Mouse (Mus musculus): ENCODE measurements at regions not wholly inside any gene's neighbourhood (a gene's known extent, or its start where the extent isn't known, plus 50 kb on each side); places are given as distances from the start of the nearest gene placed in this dataset.

DNA sequence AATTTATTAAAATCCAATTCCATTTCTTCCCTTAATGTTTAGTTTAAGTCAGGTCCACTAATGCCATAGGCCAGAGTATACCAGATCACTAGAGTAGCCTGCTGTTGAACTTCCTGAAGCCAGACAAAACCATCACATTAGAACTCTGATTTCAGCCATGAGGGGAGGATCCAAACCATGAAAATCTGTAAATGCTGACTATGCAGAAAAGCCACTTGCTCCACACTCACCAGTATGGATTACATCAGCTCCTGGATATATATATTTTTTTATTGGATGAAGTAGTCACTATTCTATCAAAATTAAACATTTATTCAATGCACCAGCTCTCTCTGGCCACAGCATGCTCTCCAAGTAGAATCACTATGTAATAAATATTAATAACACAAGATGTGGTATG is 202.8 kb upstream of the Nrp1 start:
- Histone ChIP-seq H3K4me3 (ENCODE audit: insufficient read depth in 1 of 2, low read depth in 1 of 2, low read length in 2 of 2, poor library complexity in 1 of 2, severe bottlenecking in 1 of 2) (no peak overlapping the region), H3K4me1 (ENCODE audit: control insufficient read depth in 2 of 2, insufficient read depth in 2 of 2, low read length in 2 of 2, poor library complexity in 1 of 2) (no peaks in the 10 kb centered on the region), H3K9me3 (ENCODE audit: control insufficient read depth, insufficient read depth, low read depth, low read length) (peaks cover 7% of the 10 kb centered on the region; the same call in 1 of the 2 replicates), H3K9ac (ENCODE audit: insufficient read depth, low read depth, low read length, poor library complexity, severe bottlenecking) (no peak overlapping the region), H3K36me3 (ENCODE audit: control insufficient read depth, insufficient read depth, low read length, poor library complexity, severe bottlenecking) (no peaks in the 10 kb centered on the region), H3K27ac (ENCODE audit: insufficient read depth, low read depth, low read length, poor library complexity, severe bottlenecking) (no peak overlapping the region)
- DNase-seq (ENCODE audit: low read depth, low spot score), result no peak
- in situ Hi-C loops (cut with MboI; ENCODE audit: low sequenced_read_pairs in 2 of 2, unreplicated experiment in 2 of 2), result no loop called here
- TF ChIP-seq CHD2 (IDR thresholded peaks at IDR 0.05; ENCODE audit: low read depth, low read length) (no peak), HCFC1 (IDR thresholded peaks at IDR 0.05; ENCODE audit: borderline replicate concordance, insufficient read depth, low read length) (no peak), ZNF384 (IDR thresholded peaks at IDR 0.05; ENCODE audit: low read depth, low read length) (no peak), ZC3H11A (IDR thresholded peaks at IDR 0.05; ENCODE audit: borderline replicate concordance, low read depth, low read length) (no peak), MAFK (IDR thresholded peaks at IDR 0.05; ENCODE audit: insufficient read depth, low read depth, low read length) (peak; percentile 87)

- Histone ChIP-seq H3K9ac (ENCODE audit: insufficient read depth, low read depth, low read length, poor library complexity, severe bottlenecking) (no peak overlapping the region), H3K36me3 (ENCODE audit: control insufficient read depth, insufficient read depth, low read length, poor library complexity, severe bottlenecking) (no peaks in the 10 kb centered on the region), H3K4me1 (ENCODE audit: control insufficient read depth in 2 of 2, insufficient read depth in 2 of 2, low read length in 2 of 2, poor library complexity in 1 of 2) (no peaks in the 10 kb centered on the region), H3K9me3 (ENCODE audit: control insufficient read depth, insufficient read depth, low read depth, low read length) (peaks cover 7% of the 10 kb centered on the region; the same call in 1 of the 2 replicates), H3K4me3 (ENCODE audit: insufficient read depth in 1 of 2, low read depth in 1 of 2, low read length in 2 of 2, poor library complexity in 1 of 2, severe bottlenecking in 1 of 2) (no peak overlapping the region), H3K27ac (ENCODE audit: insufficient read depth, low read depth, low read length, poor library complexity, severe bottlenecking) (no peak overlapping the region)
- DNase-seq (ENCODE audit: low read depth, low spot score), result no peak
- TF ChIP-seq MAFK (IDR thresholded peaks at IDR 0.05; ENCODE audit: insufficient read depth, low read depth, low read length), result no peak
- no peak for TF ChIP-seq HCFC1 (IDR thresholded peaks at IDR 0.05; ENCODE audit: borderline replicate concordance, insufficient read depth, low read length)
- no peak for TF ChIP-seq CHD2 (IDR thresholded peaks at IDR 0.05; ENCODE audit: low read depth, low read length)
- TF ChIP-seq ZC3H11A (IDR thresholded peaks at IDR 0.05; ENCODE audit: borderline replicate concordance, low read depth, low read length), result no peak
- TF ChIP-seq ZNF384 (IDR thresholded peaks at IDR 0.05; ENCODE audit: low read depth, low read length), result no peak
- in situ Hi-C loops (cut with MboI; ENCODE audit: low sequenced_read_pairs in 2 of 2, unreplicated experiment in 2 of 2), result no loop called here
Observed at GRCm38 (mm10) chr8:128156221-128156620, 202.2 kb upstream of the Nrp1 start.

DNA sequence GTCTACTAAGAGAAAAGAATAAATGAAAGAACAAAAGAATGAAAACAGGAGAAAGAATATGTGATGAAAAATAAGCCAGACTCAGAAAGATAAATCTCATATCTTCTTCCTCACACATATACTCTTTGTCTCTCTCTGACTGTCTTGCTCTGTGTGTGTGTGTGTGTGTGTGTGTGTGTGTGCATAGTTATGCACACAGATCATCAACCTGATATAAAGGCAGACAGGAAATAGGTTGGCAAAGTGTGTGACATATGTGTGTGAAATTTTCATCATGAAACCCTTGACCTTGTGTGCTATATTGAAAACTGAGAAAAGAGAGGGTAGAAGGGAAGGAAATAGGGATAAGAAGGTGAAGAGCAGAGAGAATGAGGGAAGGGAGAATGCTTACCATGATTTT is 195.5 kb upstream of the Nrp1 start:
- Histone ChIP-seq H3K9ac (ENCODE audit: insufficient read depth, low read depth, low read length, poor library complexity, severe bottlenecking) (no peak overlapping the region), H3K4me1 (ENCODE audit: control insufficient read depth in 2 of 2, insufficient read depth in 2 of 2, low read length in 2 of 2, poor library complexity in 1 of 2) (no peaks in the 10 kb centered on the region), H3K9me3 (ENCODE audit: control insufficient read depth, insufficient read depth, low read depth, low read length) (no peaks in the 10 kb centered on the region), H3K27ac (ENCODE audit: insufficient read depth, low read depth, low read length, poor library complexity, severe bottlenecking) (no peak overlapping the region), H3K36me3 (ENCODE audit: control insufficient read depth, insufficient read depth, low read length, poor library complexity, severe bottlenecking) (no peaks in the 10 kb centered on the region), H3K4me3 (ENCODE audit: insufficient read depth in 1 of 2, low read depth in 1 of 2, low read length in 2 of 2, poor library complexity in 1 of 2, severe bottlenecking in 1 of 2) (no peak overlapping the region)
- DNase-seq (ENCODE audit: low read depth, low spot score), result no peak
- TF ChIP-seq HCFC1 (IDR thresholded peaks at IDR 0.05; ENCODE audit: borderline replicate concordance, insufficient read depth, low read length), result no peak
- TF ChIP-seq ZNF384 (IDR thresholded peaks at IDR 0.05; ENCODE audit: low read depth, low read length), result no peak
- in situ Hi-C loops (cut with MboI; ENCODE audit: low sequenced_read_pairs in 2 of 2, unreplicated experiment in 2 of 2), result no loop called here

GRCm38 (mm10) chr8:128164976-128165375 is 193.4 kb upstream of the Nrp1 start:
- H3K27ac ChIP-seq (ENCODE audit: insufficient read depth, low read depth, low read length, poor library complexity, severe bottlenecking), result no peak overlapping the region
- no peak overlapping the region for H3K9ac ChIP-seq (ENCODE audit: insufficient read depth, low read depth, low read length, poor library complexity, severe bottlenecking)
- H3K36me3 ChIP-seq (ENCODE audit: control insufficient read depth, insufficient read depth, low read length, poor library complexity, severe bottlenecking), result no peaks in the 10 kb centered on the region
- H3K4me3 ChIP-seq (ENCODE audit: insufficient read depth in 1 of 2, low read depth in 1 of 2, low read length in 2 of 2, poor library complexity in 1 of 2, severe bottlenecking in 1 of 2), result no peak overlapping the region
- in situ Hi-C loops (cut with MboI; ENCODE audit: low sequenced_read_pairs in 2 of 2, unreplicated experiment in 2 of 2), result no loop called here
- no peak for DNase-seq (ENCODE audit: low read depth, low spot score)
- no peak for TF ChIP-seq ZC3H11A (IDR thresholded peaks at IDR 0.05; ENCODE audit: borderline replicate concordance, low read depth, low read length)
- TF ChIP-seq CHD2 (IDR thresholded peaks at IDR 0.05; ENCODE audit: low read depth, low read length), result no peak
- TF ChIP-seq ZNF384 (IDR thresholded peaks at IDR 0.05; ENCODE audit: low read depth, low read length), result no peak
- no peak for TF ChIP-seq MAFK (IDR thresholded peaks at IDR 0.05; ENCODE audit: insufficient read depth, low read depth, low read length)
- no peak for TF ChIP-seq HCFC1 (IDR thresholded peaks at IDR 0.05; ENCODE audit: borderline replicate concordance, insufficient read depth, low read length)
- no peaks in the 10 kb centered on the region for H3K9me3 ChIP-seq (ENCODE audit: control insufficient read depth, insufficient read depth, low read depth, low read length)
- no peaks in the 10 kb centered on the region for H3K4me1 ChIP-seq (ENCODE audit: control insufficient read depth in 2 of 2, insufficient read depth in 2 of 2, low read length in 2 of 2, poor library complexity in 1 of 2)

DNA sequence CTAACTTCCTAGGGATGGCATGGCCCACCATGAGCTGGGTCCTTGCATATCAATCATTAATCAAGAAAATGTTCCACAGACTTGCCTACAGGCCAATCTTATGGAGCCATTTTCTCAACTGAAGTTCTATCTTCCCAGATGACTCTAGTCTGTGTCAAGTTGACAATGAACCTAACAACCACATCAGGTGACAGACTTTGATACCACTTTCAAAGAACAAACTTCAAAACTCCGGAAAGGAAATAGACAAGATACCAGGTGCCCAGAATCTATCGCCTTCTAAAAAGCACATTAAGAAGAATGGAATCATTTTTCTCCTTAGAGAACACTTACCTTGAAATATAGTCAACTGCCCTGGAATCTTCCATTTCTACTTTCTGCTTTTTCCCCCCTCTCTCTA is 192.8 kb upstream of the Nrp1 start:
- in situ Hi-C loops (cut with MboI; ENCODE audit: low sequenced_read_pairs in 2 of 2, unreplicated experiment in 2 of 2), result no loop called here
- TF ChIP-seq ZNF384 (IDR thresholded peaks at IDR 0.05; ENCODE audit: low read depth, low read length) (no peak), MAFK (IDR thresholded peaks at IDR 0.05; ENCODE audit: insufficient read depth, low read depth, low read length) (no peak), CHD2 (IDR thresholded peaks at IDR 0.05; ENCODE audit: low read depth, low read length) (no peak), ZC3H11A (IDR thresholded peaks at IDR 0.05; ENCODE audit: borderline replicate concordance, low read depth, low read length) (no peak), HCFC1 (IDR thresholded peaks at IDR 0.05; ENCODE audit: borderline replicate concordance, insufficient read depth, low read length) (no peak)
- Histone ChIP-seq H3K9ac (ENCODE audit: insufficient read depth, low read depth, low read length, poor library complexity, severe bottlenecking) (no peak overlapping the region), H3K9me3 (ENCODE audit: control insufficient read depth, insufficient read depth, low read depth, low read length) (no peaks in the 10 kb centered on the region), H3K36me3 (ENCODE audit: control insufficient read depth, insufficient read depth, low read length, poor library complexity, severe bottlenecking) (no peaks in the 10 kb centered on the region), H3K4me1 (ENCODE audit: control insufficient read depth in 2 of 2, insufficient read depth in 2 of 2, low read length in 2 of 2, poor library complexity in 1 of 2) (no peaks in the 10 kb centered on the region), H3K27ac (ENCODE audit: insufficient read depth, low read depth, low read length, poor library complexity, severe bottlenecking) (no peak overlapping the region), H3K4me3 (ENCODE audit: insufficient read depth in 1 of 2, low read depth in 1 of 2, low read length in 2 of 2, poor library complexity in 1 of 2, severe bottlenecking in 1 of 2) (no peak overlapping the region)
- DNase-seq (ENCODE audit: low read depth, low spot score), result no peak

Data from ES-E14 (cell line).